Mouse (Mus musculus) bone marrow macrophage, adult 2 months (primary cell): ENCODE results near the gene Sfxn2.

ENCODE experiments used
- CTCF ChIP-seq: IDR thresholded peaks from 2 replicates; pipeline ENCODE4 v1.5.1; 2012; ENCODE audit warnings: low read depth, mild to moderate bottlenecking, low read length, moderate library complexity
- POLR2A ChIP-seq: IDR thresholded peaks from 2 replicates; pipeline ENCODE4 v1.6.1; 2012; ENCODE audit warnings: mild to moderate bottlenecking, low read depth, low read length, borderline replicate concordance

DNA sequence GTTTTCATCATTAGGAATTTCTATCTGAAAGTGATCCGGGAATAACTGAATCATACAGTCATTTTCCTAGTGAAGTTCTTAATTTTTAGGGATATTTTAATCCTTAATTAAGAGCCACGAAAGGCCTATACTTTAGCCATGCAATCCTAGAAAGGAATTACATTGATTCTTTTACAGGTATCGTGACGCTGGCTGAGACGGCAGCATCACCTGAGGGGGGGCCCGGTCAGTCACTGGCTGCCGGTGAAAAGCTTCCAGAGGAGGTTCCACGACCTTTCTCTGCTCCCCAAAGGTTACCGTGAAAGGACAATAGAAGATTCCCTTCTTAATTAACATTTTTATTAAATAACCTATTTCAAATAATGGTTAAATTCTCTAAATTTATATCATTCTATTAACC, 35.8 kb upstream of the Sfxn2 start:
- TF ChIP-seq POLR2A (no peak), CTCF (no peak)
